Mouse (Mus musculus) B cell, adult 2 months (primary cell): ENCODE data around the gene Sec16a.
A peak's percentile ranks its signal among the peaks of the same experiment; 100 is the strongest.

ENCODE experiments used
- DNase-seq, 2 experiments: peaks; one replicate each; pipeline ENCODE4 v3.0.0; 2022

The Sec16a gene

DNA sequence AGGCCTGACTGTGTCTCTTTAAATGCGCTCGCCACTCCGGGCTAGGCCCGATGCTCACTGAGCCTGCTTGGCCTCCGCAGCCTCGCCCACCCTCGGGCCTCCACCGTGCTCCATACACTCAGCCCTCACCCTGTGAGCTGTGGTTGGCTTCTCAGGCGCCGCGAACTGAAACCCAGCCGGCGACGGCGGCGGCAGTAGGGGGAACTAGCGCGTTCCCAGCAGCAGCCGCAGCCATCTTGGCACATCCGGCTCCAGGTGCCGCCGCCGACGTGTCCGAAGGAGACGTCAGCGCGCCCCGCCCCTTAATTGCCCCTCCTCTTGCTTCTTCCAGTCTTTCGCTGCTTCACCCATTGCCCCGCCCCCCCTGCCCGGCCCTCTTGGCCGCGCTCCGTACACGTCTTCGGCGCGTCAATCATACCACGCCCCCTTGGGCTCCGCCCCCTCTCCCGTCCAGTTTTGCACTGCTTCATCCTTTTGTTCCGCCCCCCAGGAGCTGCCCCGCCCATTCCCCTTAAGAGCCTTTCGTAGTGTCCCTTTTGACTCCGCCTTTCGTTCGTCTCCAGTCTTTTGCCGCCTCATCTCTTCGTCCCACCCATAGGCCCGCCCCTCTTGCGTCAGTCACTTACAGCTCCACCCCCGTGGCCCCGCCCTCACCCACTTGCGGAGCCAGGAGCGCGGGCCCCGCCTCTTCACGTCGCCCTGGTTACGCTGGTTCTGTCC, at the start of gene Sec16a:
Gene Sec16a, minus strand, starts transcription at position 271 of the 720 bp plus-strand sequence.
- peak; percentile 100 for DNase-seq

DNA sequence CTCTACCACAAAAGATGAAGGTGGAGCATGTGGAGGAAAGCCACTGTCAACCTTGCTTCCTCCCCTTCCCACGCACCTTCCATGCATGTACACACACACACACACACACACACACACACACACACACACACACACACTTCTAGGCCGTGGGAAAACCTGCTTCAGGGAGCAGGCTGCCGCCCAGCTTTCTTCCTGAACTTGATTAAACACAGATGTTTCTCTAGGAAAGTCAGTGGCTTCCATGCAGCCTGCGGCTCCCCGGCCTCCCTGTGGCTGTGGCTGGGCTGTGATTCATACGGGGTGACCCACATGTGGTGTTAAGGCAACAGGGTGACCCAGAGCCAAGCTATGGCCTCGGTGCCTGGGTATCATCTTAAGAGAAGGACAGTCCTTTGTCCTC, 49.4 kb upstream of the Sec16a start:
- no peak for DNase-seq

DNA sequence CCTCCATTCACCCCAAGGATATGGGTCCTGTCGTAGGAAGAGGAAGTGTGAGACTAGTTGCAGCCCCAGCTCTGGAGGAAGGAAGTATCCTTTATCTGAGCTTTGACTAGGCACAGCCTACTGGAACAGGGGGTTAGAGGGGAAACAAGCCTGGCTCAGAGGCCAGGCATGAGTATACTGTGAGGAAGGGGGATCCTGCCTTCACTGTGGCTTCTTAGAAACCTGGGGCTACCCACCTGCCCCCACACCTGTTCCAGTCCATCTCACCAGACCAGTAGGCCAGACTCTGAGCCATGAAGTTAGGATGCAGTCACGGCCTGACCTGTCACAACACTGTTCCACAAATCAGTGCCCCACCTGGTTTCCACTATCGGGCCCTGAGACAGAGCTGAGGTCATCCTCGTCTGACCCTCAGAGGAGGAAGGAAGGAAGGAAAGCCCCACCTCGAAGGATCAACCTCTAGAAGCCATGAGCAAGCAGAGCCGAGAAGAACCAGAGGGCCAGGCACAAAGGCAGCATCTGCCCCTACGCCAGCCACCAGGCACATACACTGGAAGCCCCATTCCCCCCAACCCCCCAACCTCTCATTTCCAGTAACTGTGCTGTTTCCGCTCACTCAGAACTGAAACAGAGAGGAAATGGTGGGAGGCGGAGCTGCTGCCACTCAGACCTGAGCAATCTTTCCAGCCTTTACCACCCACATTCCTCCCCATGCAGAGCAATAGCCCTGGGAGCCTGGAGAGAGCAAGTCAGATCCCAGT, 48.2 kb upstream of the Sec16a start:
- peak; percentile 30 to 46 for DNase-seq

DNA sequence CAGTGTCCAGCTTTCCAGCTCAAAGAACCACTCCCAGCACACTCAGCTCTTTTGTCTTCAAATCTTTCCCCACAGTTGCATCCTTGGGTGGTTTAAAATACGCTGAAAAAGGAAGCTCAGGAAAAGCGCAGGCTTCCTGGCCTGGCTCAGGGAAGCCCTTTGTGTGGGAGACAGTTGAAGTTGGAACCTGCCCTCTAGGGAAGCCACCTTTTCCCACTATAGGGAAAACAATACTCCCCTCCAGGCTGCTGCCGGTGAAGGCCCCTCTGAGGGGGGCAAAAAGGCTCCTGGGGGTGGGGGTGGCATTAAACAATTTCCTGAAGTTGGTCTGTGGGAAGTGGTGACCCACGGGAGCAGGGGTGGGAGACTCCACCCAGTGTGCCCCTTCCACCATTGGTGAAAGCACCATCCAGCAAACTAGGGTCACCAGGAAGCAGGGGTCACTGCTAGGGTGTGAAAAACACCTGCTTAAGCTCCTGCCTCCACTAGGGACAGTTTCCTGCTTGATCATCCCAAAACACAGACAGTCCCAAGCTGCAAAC, 45.8 kb upstream of the Sec16a start:
- DNase-seq, result no peak

DNA sequence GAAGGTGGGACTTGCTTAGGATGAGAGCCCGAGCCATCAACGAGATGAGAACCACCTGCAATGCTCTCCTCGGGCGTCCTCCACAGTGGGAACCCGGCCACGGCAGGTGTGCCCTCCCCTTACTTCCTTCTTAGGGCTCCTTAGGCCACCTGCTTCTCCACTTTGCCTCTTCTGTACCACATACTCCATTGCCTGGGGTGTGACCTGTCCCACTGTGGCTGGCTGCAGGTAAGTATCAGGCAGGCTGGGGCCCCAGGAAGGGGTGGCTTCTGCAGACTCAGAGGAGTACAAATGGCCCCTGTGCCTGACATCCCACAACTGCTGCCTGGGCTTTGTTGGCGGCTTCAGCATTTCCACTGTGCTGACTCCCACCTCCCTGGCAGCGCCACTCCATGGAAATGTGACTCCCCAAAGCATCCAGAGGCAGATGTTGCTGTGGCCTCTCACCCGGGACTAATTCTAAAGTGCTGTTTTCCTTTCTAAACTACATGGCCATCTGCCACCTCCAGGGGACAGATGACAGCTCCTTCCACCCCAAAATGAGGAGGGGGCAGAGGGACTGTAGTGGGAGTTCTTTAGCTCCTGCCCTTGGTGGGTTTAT, 43.6 kb upstream of the Sec16a start:
- DNase-seq, result no peak

DNA sequence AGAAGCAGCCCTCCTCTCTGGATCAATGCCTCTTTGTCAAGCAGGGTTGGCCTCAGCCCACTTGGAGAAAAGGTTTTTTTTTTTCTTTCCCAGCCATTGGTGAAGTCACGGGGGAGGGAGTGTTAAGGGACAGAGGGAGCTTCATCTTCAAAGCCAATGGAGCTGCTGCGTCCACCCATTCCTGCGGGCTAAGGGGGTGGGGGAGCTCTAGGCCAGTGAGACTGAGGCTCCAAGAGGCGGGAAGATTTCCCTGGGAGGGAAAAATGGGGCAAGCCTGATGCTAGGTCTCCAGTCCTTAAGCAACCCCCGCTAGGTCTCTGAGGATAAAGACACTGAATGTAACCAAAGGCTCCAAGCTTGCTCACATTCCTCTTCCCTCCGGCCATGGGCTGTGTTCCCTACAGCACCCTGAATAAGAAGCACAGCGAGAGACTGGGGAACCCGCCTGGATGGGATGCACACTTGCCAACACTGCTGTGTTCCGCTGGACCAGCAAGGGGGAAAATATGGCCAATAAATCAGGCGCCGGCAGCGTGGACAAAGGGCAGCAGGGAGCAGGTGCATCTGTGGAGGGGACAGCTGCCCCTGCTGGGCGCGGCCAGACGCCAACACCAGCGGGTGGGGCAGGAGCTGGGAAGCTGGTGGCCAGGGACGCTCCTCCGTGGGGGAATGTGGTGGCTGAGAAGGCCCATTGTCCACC, 42.5 kb upstream of the Sec16a start:
- DNase-seq, result no peak

DNA sequence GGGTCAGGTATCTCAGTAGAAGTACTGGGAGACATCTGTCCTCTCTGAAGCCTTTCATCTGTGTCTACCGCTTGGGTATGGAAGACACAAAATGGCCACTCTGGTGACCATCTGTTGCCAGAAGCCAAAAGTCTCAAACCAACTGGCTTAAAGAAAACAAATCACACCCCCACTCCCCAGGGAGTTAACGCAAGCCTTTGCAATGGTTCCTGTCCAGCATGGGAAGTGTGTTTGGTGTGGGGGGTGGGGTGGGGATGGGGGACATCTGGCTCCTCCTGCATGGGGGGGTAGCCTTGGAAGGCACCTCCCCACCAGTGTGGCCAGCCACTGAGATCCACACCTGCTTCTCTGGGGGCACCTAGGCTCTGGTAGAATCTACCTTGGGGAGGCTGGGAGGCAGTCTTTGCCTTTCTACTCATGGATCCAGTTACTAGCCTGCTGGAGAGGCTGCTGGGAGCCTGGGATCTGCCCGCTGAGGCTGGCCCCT, 41.9 kb upstream of the Sec16a start:
- no peak for DNase-seq

DNA sequence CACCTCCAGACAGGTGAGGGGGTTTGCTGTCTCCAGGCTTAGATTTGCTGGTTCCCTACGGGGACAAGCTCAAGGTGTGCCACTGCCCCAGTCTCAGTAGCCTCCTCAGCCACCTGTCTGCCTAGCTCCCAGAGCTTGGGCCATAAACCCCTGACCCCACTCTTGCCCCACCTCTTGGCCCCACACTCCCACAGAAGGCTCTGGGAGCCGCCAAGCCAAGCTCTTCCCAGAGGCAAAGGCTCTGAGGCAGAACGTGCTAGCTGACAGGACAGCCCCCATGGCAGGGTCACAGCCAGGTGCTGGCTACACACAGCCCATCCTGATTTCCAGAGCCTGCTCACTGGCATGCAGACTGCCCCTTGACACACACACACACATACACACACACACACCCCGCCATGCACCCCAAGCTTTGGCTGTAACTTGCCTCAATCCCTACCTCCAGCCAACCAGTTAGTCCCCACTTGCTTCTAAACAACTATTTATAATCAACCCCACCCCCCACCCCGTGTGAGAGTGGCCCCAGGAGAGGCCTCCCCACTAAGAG, 41.3 kb upstream of the Sec16a start:
- DNase-seq, result no peak

DNA sequence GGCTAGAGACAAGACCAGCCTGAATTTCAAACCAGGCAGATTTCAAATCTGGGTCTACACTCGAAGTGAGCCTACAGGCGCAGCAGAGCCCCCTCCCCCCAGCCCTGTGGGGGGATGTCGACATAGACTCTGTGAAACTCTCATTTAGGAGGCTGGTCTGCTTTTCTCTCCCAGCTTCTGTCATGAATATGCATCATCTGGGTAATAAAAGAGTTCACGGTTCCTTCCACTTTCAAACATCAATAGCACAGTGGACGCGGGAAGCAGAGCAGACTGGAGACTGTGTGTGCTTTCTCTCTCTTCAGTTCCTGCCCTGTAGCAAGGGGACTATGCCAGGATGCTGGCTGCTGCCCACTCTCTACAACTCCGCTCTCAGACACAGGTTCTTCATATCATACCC, 40.7 kb upstream of the Sec16a start:
- DNase-seq, result no peak

DNA sequence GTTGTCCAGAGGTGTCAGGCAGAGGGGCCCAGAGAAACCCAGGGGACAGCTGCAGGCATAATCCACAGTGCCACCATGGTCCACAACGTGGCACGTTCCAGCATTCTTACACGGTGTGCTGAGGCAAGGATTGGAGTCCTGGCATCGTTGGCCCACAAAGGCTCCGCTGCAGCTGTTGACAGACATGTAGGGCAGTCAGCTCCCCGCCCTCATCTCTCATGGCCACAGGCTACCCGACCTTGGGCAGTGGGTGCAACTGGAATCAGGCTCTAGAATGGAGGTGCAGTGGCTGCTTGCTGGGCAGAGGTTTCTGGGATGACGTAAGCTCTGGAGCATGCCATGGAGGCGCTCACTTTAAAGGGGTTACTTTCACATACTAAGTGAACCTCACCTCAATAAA, 40.3 kb upstream of the Sec16a start:
- DNase-seq, result no peak

DNA sequence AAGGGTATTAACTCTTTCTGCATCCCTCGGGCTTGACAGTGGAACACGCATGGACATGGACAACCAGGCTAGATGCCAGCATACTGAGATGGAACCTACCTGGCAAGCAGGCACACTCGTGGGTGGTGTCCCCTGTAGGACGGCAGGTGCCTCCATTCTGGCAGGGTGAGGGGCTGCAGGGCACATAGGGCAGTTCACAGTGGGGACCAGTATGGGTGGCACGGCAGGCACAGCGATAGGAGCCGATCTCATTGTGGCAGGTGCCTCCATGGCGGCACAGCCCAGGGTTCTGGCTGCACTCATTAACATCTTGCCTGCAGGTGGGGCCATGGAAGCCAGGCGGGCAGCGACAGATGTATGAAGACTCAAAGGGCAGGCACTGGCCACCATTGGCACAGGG, 39.2 kb upstream of the Sec16a start:
- DNase-seq, result no peak

DNA sequence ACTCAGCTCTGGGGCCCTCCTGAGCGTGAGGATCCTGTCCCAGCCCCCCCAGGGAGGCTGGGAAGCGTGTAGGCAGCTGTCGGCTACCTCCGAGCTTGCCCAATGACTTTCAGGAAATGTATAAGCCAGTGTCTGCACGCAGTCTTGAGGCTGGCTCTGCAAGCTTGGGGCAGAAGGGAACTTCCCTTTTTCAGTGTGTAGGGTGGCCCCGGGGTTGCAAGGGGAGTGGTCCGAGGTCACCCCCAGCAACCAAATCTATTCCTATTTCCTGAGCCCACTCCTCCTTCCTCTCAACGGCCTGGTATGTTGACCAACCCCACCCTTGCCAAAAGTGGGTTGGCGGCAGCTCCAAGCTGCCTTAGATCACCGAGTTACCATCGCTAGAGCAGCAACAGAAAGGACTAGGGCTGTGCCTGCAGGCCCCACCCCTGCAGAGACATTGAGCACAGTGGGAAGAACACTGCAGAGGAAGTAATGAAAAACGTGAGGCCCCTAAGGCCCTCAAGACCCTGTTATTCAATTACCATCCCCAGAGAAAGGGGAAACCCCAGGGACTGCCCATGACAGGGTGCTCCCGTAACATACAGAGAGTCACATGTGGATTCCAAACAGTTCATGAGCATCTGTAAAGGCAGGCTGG, 38.3 kb upstream of the Sec16a start:
- peak; percentile 62 to 73 for DNase-seq

DNA sequence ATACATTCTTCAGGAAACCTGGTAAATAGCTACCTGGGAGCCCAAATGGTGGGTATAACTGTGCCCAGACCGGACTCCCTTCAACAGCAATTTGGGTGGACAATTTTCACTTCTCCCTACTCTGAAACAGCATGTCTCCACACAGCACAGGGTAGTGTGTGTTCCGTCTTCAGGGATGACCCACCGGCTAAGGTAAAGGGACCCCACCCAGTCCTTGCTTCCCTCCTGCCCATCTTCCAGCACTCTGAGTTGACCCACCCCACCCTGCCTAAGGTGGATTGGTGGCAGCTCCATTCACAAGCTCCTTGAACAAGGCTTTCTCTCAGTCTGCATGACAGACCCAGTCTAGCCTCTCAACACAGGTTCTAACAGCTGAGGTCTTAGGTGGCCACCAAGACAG, 37.8 kb upstream of the Sec16a start:
- no peak for DNase-seq

DNA sequence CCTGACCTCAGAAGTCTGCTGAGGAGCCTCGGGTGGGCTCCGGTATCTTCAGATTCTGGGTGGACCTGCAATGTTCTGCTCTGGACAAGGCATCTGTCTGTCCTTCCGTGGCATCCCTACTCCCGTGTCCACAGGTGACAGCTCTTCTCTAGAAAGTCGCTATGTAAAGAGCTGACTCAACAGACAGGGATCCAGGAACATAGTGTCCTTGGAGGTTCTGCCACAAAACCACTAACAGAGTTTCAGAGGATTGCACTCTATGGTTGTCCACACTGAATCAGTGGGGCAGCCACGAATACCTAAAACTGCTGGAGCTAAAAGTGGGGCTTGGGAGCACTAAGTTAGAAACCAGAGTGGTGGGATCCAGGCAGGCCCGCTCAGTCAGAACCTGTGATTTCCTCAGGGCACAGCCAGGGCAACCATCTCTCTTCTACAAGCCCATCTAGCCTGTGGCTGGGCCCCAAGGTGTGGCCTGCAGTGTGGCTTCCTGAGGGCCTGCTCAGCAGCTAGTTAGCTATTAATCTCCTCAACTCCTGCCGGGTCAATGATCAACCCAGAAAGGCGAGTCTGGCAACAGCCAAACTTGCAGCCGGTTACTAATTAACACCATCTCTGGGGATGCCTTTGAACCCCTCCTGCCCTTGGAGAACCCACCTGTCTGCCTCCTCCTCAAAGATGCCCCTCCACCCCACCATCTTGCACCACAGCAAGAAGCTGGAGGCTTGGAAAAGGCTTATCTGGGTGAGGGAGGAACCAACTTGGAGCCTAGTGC, 36.9 kb upstream of the Sec16a start:
- no peak for DNase-seq

DNA sequence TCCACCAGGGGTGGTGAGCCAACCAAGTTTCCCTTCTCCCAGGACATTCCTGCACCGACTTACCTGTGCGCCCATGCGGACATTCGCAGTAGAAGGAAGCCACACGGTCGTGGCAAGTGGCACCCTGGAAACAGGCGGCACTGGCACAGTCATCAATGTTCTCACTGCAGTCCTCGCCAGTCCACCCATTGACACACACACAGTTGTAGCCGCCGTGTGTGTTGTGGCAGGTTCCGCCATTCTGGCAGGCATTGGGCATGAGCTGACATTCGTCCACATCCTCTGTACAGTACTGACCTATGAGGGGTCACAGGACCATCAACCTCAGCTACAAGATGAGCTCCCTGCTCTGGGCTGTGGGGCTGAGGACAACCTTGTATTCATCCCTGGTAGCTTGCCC, 35.9 kb upstream of the Sec16a start:
- no peak for DNase-seq

DNA sequence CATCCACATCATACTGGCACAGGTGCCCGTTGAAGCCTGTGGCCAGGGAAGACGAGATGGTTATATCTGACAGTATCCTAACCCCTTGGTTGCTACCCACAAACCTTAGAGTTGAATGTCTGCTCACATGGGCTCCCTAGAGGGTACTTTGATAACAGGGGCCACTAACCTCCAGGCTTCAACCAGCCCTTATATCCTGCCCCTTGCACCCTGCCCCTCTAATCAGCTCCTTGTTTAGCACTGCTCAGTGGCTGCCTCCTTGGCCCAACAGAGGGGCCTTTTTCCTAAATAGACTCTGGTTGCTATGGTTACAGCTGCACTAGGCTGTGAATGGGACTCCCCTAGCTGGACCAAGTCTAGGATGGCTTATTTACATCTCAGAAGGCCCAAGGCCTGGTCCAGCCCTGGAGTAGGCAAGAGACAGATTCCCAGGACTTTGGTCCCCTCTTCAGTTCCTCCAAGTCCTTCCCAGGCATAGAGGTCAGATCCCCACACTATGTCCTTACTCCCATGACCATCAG, 33.7 kb upstream of the Sec16a start:
- DNase-seq, result no peak

DNA sequence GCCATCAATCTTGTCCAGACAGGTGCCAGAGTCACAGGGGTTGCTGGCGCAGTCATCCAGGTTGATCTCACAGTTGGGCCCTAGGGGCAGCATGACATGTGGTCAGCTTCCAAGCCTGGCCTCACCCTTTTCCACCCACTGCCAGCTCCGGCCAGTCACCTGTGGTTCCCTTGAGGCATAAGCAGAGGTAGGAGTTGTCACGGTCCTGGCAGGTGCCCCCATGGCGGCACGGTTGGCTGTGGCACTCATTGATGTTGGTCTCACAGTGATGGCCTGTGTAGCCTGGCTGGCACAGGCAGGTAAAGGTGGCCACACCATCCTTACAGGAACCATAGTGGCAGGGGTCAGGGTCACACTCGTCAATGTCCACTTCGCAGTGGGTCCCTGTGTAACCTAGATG, 32.9 kb upstream of the Sec16a start:
- no peak for DNase-seq

DNA sequence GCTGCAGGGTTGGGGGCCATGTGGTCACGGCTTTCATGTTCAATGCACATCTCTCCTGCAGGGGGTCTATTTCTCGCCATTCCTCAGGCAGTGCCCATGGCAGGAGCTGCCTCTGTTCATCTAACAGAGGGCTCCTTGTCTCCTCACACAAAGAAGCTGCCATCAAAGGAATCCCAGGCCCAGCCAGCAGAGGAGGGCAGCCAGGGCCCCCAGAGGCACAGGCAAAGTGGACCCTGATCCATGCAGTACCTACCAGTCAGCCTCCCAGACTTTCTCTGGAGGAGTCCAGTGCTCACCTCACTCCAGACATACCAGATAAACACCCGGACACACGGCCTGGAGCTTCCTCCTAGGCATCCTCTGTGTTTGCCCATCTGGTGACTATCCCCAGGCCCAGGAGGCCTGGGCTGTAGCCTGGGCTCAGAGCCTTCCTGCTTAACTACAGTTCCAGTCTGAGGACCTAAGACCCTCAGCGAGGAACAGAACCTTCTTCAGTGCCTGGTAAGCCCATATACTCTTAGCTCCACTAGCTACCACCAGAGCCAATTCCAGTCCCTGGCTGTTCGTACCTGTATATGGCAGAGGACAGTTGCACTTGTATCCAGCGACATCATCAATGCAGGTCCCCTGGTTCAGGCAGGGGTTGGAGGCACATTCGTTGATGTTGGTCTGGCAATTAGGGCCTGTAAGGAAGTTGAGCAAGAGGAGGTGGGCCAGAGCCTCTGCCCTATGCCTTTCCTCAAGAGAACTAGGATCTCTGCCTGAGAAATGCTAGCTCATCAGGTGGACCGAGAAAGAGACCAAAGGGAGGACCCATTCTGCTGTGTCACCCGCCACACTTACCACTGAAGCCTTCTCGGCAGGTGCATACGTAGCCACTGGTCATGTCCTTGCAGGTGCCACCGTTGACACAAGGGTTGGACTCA, 30.8 kb upstream of the Sec16a start:
- DNase-seq, result no peak

DNA sequence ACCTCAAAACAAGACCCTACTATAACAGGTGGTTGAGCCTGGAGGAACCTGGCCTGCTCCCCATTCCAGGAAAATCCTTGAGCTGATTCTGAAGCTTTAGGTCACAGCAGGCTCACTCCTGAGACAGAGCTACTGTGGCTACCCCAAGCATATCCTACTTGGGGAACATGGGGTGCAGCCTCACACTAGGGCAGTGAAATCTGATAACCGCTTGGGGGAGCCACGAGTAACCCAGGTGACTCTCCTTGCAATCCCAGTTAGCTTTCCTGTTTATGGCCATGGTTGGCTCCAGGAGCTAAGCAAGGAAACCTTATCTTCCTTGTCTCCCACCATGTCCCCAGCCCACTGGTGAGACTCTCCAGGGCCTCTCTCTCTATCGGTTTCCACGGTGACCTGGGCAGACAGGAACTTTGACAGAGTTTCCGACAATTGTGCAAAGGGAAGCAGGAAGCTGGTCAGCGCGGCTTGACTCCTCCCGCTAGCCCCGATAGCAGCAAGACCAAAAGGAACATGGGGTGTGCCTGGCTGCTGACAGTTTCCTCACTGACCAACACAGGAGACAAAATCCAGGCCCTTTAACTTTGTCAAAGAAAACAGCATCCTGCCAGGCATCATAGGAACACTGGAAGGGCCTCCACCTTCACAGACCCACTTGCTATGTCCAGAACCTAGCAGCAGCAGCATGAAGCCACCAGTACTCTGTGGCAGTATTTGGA, 29.9 kb upstream of the Sec16a start:
- no peak for DNase-seq
